In the genomic region with DNA sequence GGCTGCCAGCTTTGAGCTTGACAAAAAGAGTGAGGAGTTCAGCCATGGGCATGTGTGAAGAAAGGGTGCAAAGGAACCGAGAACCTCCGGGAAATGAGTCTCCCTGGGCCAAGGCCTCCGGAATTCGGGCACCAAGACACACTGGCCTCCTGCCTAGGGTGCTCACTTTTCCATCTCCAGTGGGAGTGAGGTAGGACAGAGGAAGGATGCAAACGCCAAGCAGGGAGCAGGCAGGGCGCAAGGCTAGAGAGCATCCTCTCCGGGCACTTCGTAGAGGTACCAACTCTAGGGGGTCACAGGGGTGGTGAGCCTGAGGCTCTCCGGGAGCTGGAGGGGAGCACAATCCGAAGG, we compare ENCODE assay signal across 7 mouse cellular contexts. TPM values are rescaled to one million over a fixed set of nuclear protein-coding genes. Genes with fewer than 3 reads are reported as not detected.
DNase-seq lines count a peak whose midpoint lies in the region; ATAC-seq and TF ChIP-seq lines count a peak whose summit lies in the region.

No protein-coding gene starts in this region.

- no peaks in the 10 kb centered on the region for H3K9me3 ChIP-seq in forebrain, embryonic 12.5 days
- no peaks in the 10 kb centered on the region for H3K9me3 ChIP-seq in limb, embryonic 14.5 days (ENCODE audit: control insufficient read depth, low read length)
- H3K9me3 ChIP-seq in stomach, embryonic 15.5 days = no peaks in the 10 kb centered on the region

- peak; percentile 22 to 26 for DNase-seq in left cerebral cortex, adult 2 months (ENCODE audit: extremely low spot score in 1 of 2, low spot score in 2 of 2)
- DNase-seq in left cerebral cortex, adult 11 months (ENCODE audit: low spot score) = no peak
- peak; percentile 33 for DNase-seq in cerebellum, adult 8-10 months
- no peak for DNase-seq in limb, embryonic 14.5 days (ENCODE audit: low spot score)

- no peaks in the 10 kb centered on the region for H3K36me3 ChIP-seq in forebrain, embryonic 12.5 days (replicated peaks)
- H3K36me3 ChIP-seq in limb, embryonic 14.5 days (ENCODE audit: control insufficient read depth, insufficient read depth, low read length) = 0 out of 2 replicates have a peak, but pooled peaks cover under 1% of the 10 kb centered on the region
- H3K36me3 ChIP-seq in stomach, embryonic 15.5 days = no peaks in the 10 kb centered on the region

- H3K9ac ChIP-seq in forebrain, embryonic 12.5 days = peak overlapping the region; percentile 92
- peak overlapping the region; percentile 83 for H3K9ac ChIP-seq in limb, embryonic 14.5 days (ENCODE audit: low read depth, low read length, severe bottlenecking)
- H3K9ac ChIP-seq in stomach, embryonic 15.5 days = peak overlapping the region; percentile 55

- peak overlapping the region; percentile 85 for H3K4me2 ChIP-seq in forebrain, embryonic 12.5 days
- H3K4me2 ChIP-seq in limb, embryonic 14.5 days (replicated peaks; ENCODE audit: low read depth, low read length, severe bottlenecking) = peak overlapping the region; percentile 78
- peak overlapping the region; percentile 75 for H3K4me2 ChIP-seq in stomach, embryonic 15.5 days

- peak overlapping the region; percentile 84 for H3K27ac ChIP-seq in left cerebral cortex, adult 2 months
- peak overlapping the region; percentile 95 for H3K27ac ChIP-seq in forebrain, embryonic 12.5 days
- peak overlapping the region; percentile 97 for H3K27ac ChIP-seq in limb, embryonic 14.5 days (replicated peaks; ENCODE audit: low read depth, low read length)
- peak overlapping the region; percentile 86; the same call in 1 of the 2 replicates for H3K27ac ChIP-seq in stomach, embryonic 15.5 days

- H3K27me3 ChIP-seq in forebrain, embryonic 12.5 days = 0 out of 2 replicates have a peak, but pooled peaks cover 3% of the 10 kb centered on the region
- H3K27me3 ChIP-seq in limb, embryonic 14.5 days (ENCODE audit: control insufficient read depth, insufficient read depth, low read length) = no peaks in the 10 kb centered on the region
- H3K27me3 ChIP-seq in stomach, embryonic 15.5 days (replicated peaks) = peaks cover 16% of the 10 kb centered on the region; the same call in 1 of the 2 replicates

- H3K4me1 ChIP-seq in forebrain, embryonic 12.5 days = peaks cover 47% of the 10 kb centered on the region
- peaks cover 31% of the 10 kb centered on the region for H3K4me1 ChIP-seq in limb, embryonic 14.5 days (ENCODE audit: control insufficient read depth, insufficient read depth, low read length)
- peaks cover 8% of the 10 kb centered on the region; the same call in 1 of the 2 replicates for H3K4me1 ChIP-seq in stomach, embryonic 15.5 days

- WGBS in forebrain, embryonic 12.5 days = 3% methylated on average over 10 of the region's 10 CpGs
- WGBS in limb, embryonic 14.5 days = 0% methylated on average over 10 of the region's 10 CpGs
- WGBS in stomach, embryonic 15.5 days = 4% methylated on average over 10 of the region's 10 CpGs

- ATAC-seq in forebrain, embryonic 12.5 days (ENCODE audit: low FRiP score) = peak; percentile 23; the same call in 1 of the 2 replicates
- no peak for ATAC-seq in limb, embryonic 14.5 days (ENCODE audit: low FRiP score, low read depth)
- no peak for ATAC-seq in stomach, embryonic 15.5 days (ENCODE audit: insufficient read depth, low FRiP score, low read depth)
- no peak for ATAC-seq in CD4-positive, CD25-positive, alpha-beta regulatory T cell, adult 4 months

- intact Hi-C loops in left cerebral cortex, adult 2 months (cut with DNase I) = loop anchor here (5.0 kb wide), 3 partner anchors 141 to 499 kb away; partner anchors contain the start of gene Rev1

- peak overlapping the region; percentile 82 for H3K4me3 ChIP-seq in left cerebral cortex, adult 2 months
- H3K4me3 ChIP-seq in forebrain, embryonic 12.5 days (replicated peaks) = peak overlapping the region; percentile 87
- peak overlapping the region; percentile 87 for H3K4me3 ChIP-seq in limb, embryonic 14.5 days (replicated peaks; ENCODE audit: low read length)
- peak overlapping the region; percentile 75 for H3K4me3 ChIP-seq in stomach, embryonic 15.5 days (replicated peaks)

- no peak for TF ChIP-seq CTCF in left cerebral cortex, adult 2 months (IDR thresholded peaks at IDR 0.05)

- TF ChIP-seq POLR2A in limb, embryonic 14.5 days (IDR thresholded peaks at IDR 0.05; ENCODE audit: borderline replicate concordance, extremely low read depth, insufficient read depth, insufficient read length) = no peak

RNA-seq across cellular contexts. Expression of gene Aff3, which starts 38.4 kb away (rescaled TPM):
- 100 to 1,000 TPM in 1 of 2 experiments, 10 to 100 TPM in 1; 98.8 to 108 TPM for total RNA-seq in left cerebral cortex, adult 2 months (2021)
- 15.1 and 25.7 TPM in 2 replicates for polyA plus RNA-seq in forebrain, embryonic 12.5 days (2016; fragmentation: Nextera tagmentation; extraction: Ambion mirVana)
- 22.4 and 29.4 TPM in 2 replicates for polyA plus RNA-seq in limb, embryonic 14.5 days (2012; rRNA removed)
- 20.4 and 28.4 TPM in 2 replicates for polyA plus RNA-seq in limb, embryonic 14.5 days (2014; fragmentation: Nextera tagmentation; extraction: Ambion mirVana)
- 9.9 and 10.1 TPM in 2 replicates for polyA plus RNA-seq in stomach, embryonic 15.5 days (2015; fragmentation: Nextera tagmentation; extraction: Ambion mirVana)
- 10 to 100 TPM; 11.9 to 15.1 TPM for polyA plus RNA-seq in CD4-positive, CD25-positive, alpha-beta regulatory T cell, adult 4 months (2017; shearing (Covaris generic))

Comparison
In these comparisons a context has a peak if more than half of its experiments do, and no peak if none do; other contexts are left out.
1. DNase-seq: peak in left cerebral cortex, adult 2 months (2 of 2) and cerebellum, adult 8-10 months (single experiment); none in left cerebral cortex, adult 11 months (single experiment) and limb, embryonic 14.5 days (single experiment).
2. Peak in every context shown above with its lines, with median percentiles within 50 percentile points of each other: H3K27ac ChIP-seq, H3K4me3 ChIP-seq, H3K4me2 ChIP-seq and H3K9ac ChIP-seq.